Mouse (Mus musculus) hindbrain, embryonic 15.5 days (tissue): ENCODE results near the gene Rerg. TPM values are rescaled to one million over a fixed set of nuclear protein-coding genes. Genes with fewer than 3 reads are reported as not detected.

Experiments
- ATAC-seq: fragments of 200-750 bp; cut with Nextera tagmentation; 2 replicates; pipeline ENCODE4 v1.8.0; 2017; ENCODE audit warnings: low read depth, moderate number of reproducible peaks, moderate TSS enrichment; ENCODE audit not compliant: low FRiP score
- H3K27ac ChIP-seq: fragments of 300-500 bp; sonication (generic); replicated peaks from 2 replicates; pipeline ENCODE4 v1.5.1; 2015; ENCODE audit warnings: mild to moderate bottlenecking, inconsistent platforms
- H3K27me3 ChIP-seq: fragments of 300-500 bp; sonication (generic); 2 replicates; pipeline ENCODE4 v1.6.1; 2015; ENCODE audit warnings: control low read depth, inconsistent platforms
- H3K36me3 ChIP-seq: fragments of 300-500 bp; sonication (generic); 2 replicates; pipeline ENCODE4 v1.6.1; 2015; ENCODE audit warnings: control low read depth, inconsistent platforms
- H3K4me1 ChIP-seq: fragments of 300-500 bp; sonication (generic); replicated peaks from 2 replicates; pipeline ENCODE4 v1.6.1; 2015; ENCODE audit warnings: control low read depth, inconsistent platforms
- H3K4me2 ChIP-seq: fragments of 300-500 bp; sonication (generic); 2 replicates; pipeline ENCODE4 v1.6.1; 2015; ENCODE audit warnings: moderate library complexity, mild to moderate bottlenecking, inconsistent platforms
- H3K4me3 ChIP-seq: fragments of 300-500 bp; sonication (generic); 2 replicates; pipeline ENCODE4 v1.5.1; 2015; ENCODE audit warnings: mild to moderate bottlenecking, inconsistent platforms
- H3K9ac ChIP-seq: fragments of 300-500 bp; sonication (generic); 2 replicates; pipeline ENCODE4 v1.6.1; 2015; ENCODE audit warnings: inconsistent platforms
- H3K9me3 ChIP-seq: fragments of 300-500 bp; sonication (generic); 2 replicates; pipeline ENCODE4 v1.6.1; 2016; ENCODE audit warnings: control low read depth, inconsistent platforms
- WGBS: fragments of 180-500 bp; shearing (Covaris S2); methylation state at CpG from one replicate; pipeline ENCODE4 v1.1.7; 2015; 5-methylcytosine and 5-hydroxymethylcytosine counted together
- polyA plus RNA-seq: library from polyadenylated mRNA; unstranded; fragments of >200 nt; fragmentation: Nextera tagmentation; extraction: Ambion mirVana; gene quantifications from 2 replicates; pipeline ENCODE4 v1.2.1, GENCODE M21; 2015

The Rerg gene
- polyA plus RNA-seq, 1 experiment from 2014 or later: 7.5 TPM

DNA sequence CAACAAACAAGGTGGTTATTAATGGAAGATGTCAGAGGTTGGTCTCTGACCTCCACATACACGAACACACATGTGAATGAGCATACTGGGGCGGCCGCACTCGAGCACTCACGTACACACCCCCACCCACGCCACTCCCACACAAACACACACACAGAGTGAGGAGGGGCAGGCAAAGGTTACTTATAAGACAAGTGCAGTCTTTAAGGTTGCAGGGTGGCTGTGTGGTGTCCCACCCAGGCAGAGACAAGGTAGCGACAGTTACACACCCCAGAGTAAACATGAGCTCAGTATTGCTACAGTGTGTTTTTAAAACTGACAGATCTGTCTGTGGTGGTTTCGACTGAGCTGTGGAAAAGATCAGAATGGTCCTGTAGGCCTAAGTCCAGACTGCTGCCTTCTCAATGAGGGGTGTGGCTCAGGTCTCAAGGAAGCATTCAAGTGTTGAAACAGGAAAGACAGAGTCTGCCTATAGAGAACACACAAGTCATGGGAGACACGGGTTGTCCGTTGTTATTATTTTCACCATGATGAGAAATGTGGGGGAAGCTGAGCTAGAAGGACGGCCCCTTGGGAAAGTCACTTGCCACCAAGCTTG lies 8.7 kb downstream of the Rerg start:
- H3K4me1 ChIP-seq: no peaks in the 10 kb centered on the region
- H3K9ac ChIP-seq: no peak overlapping the region
- H3K4me2 ChIP-seq: no peak overlapping the region
- H3K4me3 ChIP-seq: no peak overlapping the region
- no peak for ATAC-seq
- 85% methylated on average over 11 of the region's 11 CpGs for WGBS
- H3K36me3 ChIP-seq: no peaks in the 10 kb centered on the region
- no peaks in the 10 kb centered on the region for H3K27me3 ChIP-seq
- H3K9me3 ChIP-seq: no peaks in the 10 kb centered on the region
- H3K27ac ChIP-seq: no peak overlapping the region

DNA sequence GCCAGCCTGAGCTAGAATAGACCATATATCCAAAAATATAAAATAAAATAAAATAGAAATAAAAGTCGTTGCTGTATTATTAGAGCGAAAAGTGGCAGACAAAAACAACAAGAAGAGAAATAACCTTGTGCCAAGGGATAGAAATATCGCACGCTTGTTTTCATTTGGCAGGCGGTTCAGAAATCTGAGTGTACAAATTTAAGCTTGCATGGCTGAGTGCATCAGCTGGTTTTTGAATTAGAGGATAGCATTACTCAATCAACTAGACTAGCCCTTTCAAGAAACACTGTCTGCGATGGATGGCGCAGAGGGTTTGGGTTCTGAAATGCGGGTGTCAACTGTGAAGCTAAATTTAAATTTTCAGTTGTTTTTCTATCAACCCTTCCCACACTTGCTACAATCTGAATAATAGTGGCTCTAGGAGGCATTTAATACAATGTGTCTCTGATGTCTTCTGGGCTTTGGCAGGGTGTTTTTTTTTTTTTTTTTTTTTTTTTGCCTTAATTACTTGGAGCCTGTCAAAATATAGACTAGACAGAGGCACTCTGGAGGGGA lies 10.8 kb downstream of the Rerg start:
- Histone ChIP-seq H3K27me3 (no peaks in the 10 kb centered on the region), H3K9me3 (no peaks in the 10 kb centered on the region), H3K4me3 (no peak overlapping the region), H3K9ac (no peak overlapping the region), H3K4me1 (no peaks in the 10 kb centered on the region), H3K27ac (no peak overlapping the region), H3K4me2 (no peak overlapping the region), H3K36me3 (no peaks in the 10 kb centered on the region)
- ATAC-seq: no peak
- WGBS: 75% methylated on average over 8 of the region's 8 CpGs

DNA sequence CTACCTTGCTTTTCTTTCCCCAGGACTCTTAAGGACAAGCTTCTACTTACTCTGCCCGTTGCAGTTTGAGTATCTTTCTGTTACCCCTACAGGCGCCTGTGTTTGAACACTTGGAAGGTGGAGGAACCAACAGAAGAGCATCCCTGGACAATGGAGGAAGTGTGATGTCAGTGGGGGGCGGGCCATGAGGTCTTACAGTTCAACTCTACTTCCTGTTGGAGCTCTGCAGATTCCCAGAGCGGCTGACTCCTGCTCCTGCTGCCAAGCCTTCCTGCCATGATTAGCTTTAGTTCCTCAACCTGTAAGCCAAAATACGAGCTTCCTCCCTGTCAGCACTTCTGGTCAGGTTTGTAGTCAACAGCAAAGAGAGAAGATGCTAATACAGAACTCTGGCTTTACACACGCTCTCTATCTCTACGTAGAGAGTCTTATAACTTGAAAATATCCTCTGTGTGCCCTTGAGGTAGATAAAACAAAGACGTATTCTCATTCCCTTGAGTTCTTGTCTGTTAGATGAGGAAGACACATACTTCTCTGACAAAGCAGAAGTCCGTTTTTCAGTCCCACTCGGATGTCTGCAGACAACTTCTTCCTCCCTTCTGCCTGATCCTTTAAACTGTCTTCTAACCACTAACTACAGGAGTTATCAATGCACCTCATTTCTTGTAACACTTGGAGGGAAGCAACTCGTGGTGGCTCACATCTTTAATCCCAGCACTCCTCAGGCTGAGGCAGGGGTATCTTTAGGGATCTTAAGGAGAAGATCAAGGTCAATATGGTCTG lies 13.7 kb downstream of the Rerg start:
- Histone ChIP-seq H3K9ac (no peak overlapping the region), H3K27me3 (no peaks in the 10 kb centered on the region), H3K9me3 (no peaks in the 10 kb centered on the region), H3K4me1 (no peaks in the 10 kb centered on the region), H3K4me2 (no peak overlapping the region), H3K27ac (no peak overlapping the region), H3K4me3 (no peak overlapping the region), H3K36me3 (no peaks in the 10 kb centered on the region)
- 79% methylated on average over 11 of the region's 11 CpGs for whole genome bisulfite sequencing
- no peak for ATAC-seq

DNA sequence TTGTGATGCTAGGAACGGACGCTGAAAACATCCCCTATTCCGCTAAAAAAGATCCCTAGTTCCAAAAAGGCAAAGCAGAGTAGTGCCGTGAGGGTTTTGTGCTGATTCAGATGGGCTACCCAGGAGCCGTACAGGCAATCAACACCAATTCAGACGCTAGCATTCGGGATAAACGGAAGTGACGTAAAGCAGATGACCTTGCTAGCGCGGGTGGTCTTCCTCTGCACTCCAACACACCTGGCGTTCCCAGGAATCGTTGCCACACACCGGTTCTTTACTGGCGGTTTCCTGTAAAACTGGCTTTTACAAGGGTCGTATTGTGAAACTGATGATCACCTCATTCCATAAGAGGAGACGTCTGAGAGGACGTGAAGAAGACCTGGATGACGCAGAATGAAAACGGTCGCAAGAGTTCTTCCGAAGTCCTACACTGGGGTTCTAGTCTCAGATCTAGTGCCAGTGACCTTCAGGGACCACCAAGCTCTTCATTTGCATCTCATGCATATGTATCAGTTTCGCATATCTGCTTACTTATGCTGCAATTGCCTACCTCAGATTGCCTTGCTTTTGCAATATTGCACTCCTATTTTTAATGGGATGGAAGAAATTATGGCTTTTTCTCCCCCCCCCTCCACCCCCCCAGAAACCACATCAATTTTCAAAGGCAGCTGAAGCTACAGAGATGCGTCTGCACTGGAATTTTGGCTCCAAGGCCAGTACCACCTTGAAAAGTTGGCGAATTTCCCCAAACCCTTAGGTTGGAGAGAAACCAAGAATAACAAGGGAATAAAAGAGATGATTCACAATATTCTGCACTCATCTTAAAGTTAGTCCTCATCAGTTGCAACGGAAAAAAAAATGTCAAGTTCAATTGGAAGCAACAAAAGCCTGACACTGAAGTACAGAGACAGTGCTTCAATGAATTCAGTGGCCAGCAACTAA lies 14.8 kb downstream of the Rerg start:
- Histone ChIP-seq H3K4me2 (no peak overlapping the region), H3K9me3 (no peaks in the 10 kb centered on the region), H3K9ac (no peak overlapping the region), H3K36me3 (no peaks in the 10 kb centered on the region), H3K27ac (no peak overlapping the region), H3K27me3 (no peaks in the 10 kb centered on the region), H3K4me1 (no peaks in the 10 kb centered on the region), H3K4me3 (no peak overlapping the region)
- WGBS: 66% methylated on average over 26 of the region's 26 CpGs
- ATAC-seq: no peak

DNA sequence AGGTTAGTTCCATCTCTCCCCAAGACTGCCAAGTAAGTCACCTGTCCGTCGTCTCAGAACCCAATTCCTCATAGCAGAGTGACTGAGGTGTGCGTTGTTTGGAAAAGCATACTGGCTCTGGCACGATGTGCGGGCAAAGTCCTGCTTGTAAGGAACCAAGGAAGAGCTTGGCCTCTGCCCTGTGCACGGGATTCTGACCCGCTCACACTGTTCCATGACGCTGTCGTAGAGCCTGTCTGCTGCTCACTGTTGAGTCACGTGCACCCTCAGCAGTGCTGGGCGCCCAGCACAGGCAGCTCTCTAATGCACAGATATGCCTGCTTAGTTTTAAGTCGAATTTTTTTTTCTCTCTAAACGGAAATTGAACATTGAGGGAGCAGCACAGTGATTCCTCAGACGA lies 17.3 kb downstream of the Rerg start:
- H3K4me2 ChIP-seq: no peak overlapping the region
- no peaks in the 10 kb centered on the region for H3K9me3 ChIP-seq
- ATAC-seq: no peak
- WGBS: 90% methylated on average over 14 of the region's 14 CpGs
- no peaks in the 10 kb centered on the region for H3K4me1 ChIP-seq
- H3K27me3 ChIP-seq: no peaks in the 10 kb centered on the region
- H3K36me3 ChIP-seq: no peaks in the 10 kb centered on the region
- no peak overlapping the region for H3K27ac ChIP-seq
- no peak overlapping the region for H3K4me3 ChIP-seq
- no peak overlapping the region for H3K9ac ChIP-seq

DNA sequence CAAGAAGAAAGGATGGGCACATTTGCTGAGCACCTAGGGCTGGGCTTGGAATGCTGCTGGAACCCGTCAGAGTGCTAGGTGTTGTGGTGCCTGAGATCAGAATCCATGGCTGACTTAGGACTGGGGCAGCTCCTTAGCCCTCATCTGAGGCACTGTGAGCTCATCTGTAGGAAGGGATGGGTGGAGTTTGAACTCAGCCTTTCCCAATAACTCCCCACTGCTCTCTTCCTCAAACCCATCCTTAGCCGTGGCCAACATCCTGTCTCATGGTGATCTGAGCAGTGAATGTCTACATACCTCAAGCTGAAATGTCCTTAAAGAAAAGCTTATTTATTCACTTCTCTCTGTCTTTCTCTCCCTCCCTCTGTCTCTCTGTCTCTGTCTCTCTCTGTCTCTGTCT lies 19.3 kb downstream of the Rerg start:
- Histone ChIP-seq H3K27ac (no peak overlapping the region), H3K4me3 (no peak overlapping the region), H3K9ac (no peak overlapping the region), H3K27me3 (no peaks in the 10 kb centered on the region), H3K4me1 (no peaks in the 10 kb centered on the region), H3K4me2 (no peak overlapping the region), H3K9me3 (no peaks in the 10 kb centered on the region), H3K36me3 (no peaks in the 10 kb centered on the region)
- no peak for ATAC-seq
- 90% methylated on average over 2 of the region's 2 CpGs for WGBS

DNA sequence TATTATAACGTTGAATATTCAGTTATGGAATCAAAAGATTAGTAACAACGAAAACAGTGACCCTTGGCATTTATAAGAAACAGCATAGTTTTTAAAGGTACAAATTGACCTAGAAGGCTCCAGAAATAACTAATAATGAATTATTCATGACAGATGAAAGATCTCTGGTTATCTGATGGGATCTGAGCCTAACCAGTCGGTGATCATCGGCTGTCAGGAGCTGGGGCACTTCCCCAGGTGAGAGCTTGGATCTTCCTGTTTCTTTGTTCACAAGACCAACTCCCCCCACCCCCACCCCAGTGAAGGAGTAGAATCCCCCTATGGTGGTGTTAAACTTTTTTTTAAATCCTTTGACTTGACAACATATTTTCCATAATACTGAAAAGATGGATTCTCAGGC lies 20.5 kb downstream of the Rerg start:
- Histone ChIP-seq H3K27ac (no peak overlapping the region), H3K36me3 (no peaks in the 10 kb centered on the region), H3K4me3 (no peak overlapping the region), H3K4me2 (no peak overlapping the region), H3K27me3 (no peaks in the 10 kb centered on the region), H3K4me1 (0 out of 2 replicates have a peak, but pooled peaks cover 4% of the 10 kb centered on the region), H3K9ac (no peak overlapping the region), H3K9me3 (no peaks in the 10 kb centered on the region)
- no peak for ATAC-seq
- WGBS: 84% methylated on average over 4 of the region's 4 CpGs

DNA sequence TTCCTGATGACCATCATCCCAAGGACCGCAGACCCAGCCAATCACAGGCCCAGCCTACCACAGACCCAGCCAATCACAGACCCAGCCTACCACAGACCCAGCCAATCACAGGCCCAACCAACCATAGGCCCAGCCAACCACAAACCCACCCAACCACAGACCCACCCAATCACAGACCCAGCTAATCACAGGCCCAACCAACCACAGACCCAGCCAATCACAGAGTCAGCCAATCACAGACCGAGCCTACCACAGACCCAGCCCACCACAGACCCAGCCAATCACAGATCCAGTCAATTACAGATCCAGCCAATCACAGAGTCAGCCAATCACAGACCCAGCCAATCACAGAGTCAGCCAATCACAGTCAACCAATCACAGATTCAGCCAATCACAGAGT lies 23.4 kb downstream of the Rerg start:
- 0 out of 2 replicates have a peak, but pooled peaks cover 11% of the 10 kb centered on the region for H3K4me1 ChIP-seq
- no peaks in the 10 kb centered on the region for H3K9me3 ChIP-seq
- no peaks in the 10 kb centered on the region for H3K36me3 ChIP-seq
- no peak for ATAC-seq
- H3K9ac ChIP-seq: no peak overlapping the region
- WGBS: 100% methylated on average over 2 of the region's 2 CpGs
- H3K27ac ChIP-seq: no peak overlapping the region
- no peak overlapping the region for H3K4me3 ChIP-seq
- H3K4me2 ChIP-seq: no peak overlapping the region
- H3K27me3 ChIP-seq: no peaks in the 10 kb centered on the region

DNA sequence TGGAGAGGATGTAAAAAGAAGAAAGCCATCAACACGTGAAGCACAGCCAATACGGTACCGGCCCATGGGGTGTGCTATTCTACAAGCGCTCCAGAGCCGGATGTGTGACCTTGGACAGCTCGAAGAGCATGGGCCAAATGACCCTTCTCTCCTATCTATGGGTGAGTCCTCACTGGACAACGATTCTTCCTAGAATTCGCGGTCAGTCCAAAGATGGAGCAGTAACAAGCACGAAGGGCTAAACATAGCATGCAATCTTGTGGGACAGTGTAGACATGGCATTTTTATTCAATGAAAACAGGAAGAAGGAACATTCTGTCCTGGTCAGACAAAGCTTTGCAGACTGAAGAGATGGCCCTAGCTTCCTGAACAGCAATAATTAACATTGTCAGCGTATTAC lies 24.7 kb downstream of the Rerg start:
- Histone ChIP-seq H3K4me1 (0 out of 2 replicates have a peak, but pooled peaks cover 11% of the 10 kb centered on the region), H3K27ac (no peak overlapping the region), H3K9ac (no peak overlapping the region), H3K27me3 (no peaks in the 10 kb centered on the region), H3K4me3 (no peak overlapping the region), H3K36me3 (no peaks in the 10 kb centered on the region), H3K4me2 (no peak overlapping the region), H3K9me3 (no peaks in the 10 kb centered on the region)
- WGBS: 93% methylated on average over 11 of the region's 11 CpGs
- no peak for ATAC-seq

DNA sequence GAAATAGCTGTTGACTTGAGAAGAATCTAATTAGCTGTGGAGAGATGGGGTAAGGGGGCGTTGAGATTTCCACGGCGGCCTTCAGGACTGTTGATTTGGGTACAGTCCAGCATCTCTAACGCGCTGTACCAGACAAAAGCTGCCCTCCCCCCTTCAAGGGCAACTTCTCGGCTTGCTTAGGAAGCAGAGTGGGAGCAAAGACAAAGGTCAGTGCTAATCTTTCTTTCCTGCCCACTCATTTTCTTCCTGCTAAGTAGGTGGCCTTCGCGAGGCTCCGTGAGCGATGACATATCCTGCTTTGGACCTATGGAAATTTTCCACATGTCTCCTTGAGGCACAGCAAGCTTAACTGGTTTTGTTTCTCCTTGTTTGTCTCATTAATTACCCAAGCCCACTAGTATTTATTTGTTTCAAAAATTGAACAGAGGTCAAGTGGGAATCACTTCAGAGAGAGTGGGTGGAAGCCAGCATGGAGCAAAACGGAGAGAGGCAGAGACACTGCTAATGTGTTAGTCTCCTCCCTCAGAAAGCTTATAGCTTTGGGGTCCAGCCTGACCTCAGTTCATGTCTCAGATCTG lies 25.2 kb downstream of the Rerg start:
- Histone ChIP-seq H3K9me3 (no peaks in the 10 kb centered on the region), H3K36me3 (no peaks in the 10 kb centered on the region), H3K9ac (no peak overlapping the region), H3K27ac (no peak overlapping the region), H3K4me2 (no peak overlapping the region), H3K27me3 (no peaks in the 10 kb centered on the region), H3K4me1 (0 out of 2 replicates have a peak, but pooled peaks cover 11% of the 10 kb centered on the region), H3K4me3 (no peak overlapping the region)
- ATAC-seq: no peak
- WGBS: 43% methylated on average over 11 of the region's 11 CpGs

DNA sequence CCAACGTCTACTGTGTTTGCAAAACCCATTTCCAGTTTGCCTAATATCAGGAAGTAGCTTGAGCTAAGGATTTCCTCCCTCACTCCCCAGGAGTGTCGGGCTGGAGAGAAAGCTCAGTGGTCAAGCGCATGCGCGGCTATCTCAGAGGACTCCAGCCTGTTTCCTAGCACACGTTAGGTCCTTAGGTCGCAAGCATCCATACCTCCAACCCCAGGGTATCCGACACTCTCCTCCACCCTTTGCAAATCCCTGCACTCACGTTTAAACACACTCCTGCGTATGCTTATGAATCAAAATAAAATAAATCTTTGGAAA lies 25.8 kb downstream of the Rerg start:
- no peak overlapping the region for H3K4me2 ChIP-seq
- 88% methylated on average over 10 of the region's 10 CpGs for WGBS
- H3K4me3 ChIP-seq: no peak overlapping the region
- no peak for ATAC-seq
- no peaks in the 10 kb centered on the region for H3K36me3 ChIP-seq
- no peaks in the 10 kb centered on the region for H3K27me3 ChIP-seq
- H3K9me3 ChIP-seq: no peaks in the 10 kb centered on the region
- no peak overlapping the region for H3K27ac ChIP-seq
- 0 out of 2 replicates have a peak, but pooled peaks cover 11% of the 10 kb centered on the region for H3K4me1 ChIP-seq
- no peak overlapping the region for H3K9ac ChIP-seq
